Mouse (Mus musculus) hindbrain, embryonic 11.5 days (tissue): ENCODE measurements around the gene Mprip. TPM values are rescaled to one million over a fixed set of nuclear protein-coding genes. Genes with fewer than 3 reads are reported as not detected.

ENCODE experiments used
- ATAC-seq: fragments of 200-750 bp; cut with Nextera tagmentation; 2 replicates; pipeline ENCODE4 v1.8.0; 2017; ENCODE audit warnings: mild to moderate bottlenecking, moderate TSS enrichment, moderate library complexity; ENCODE audit not compliant: low FRiP score
- DNase-seq: peaks from one replicate; pipeline ENCODE4 v3.0.0-alpha.2; 2015; ENCODE audit warnings: low spot score
- H3K27ac ChIP-seq: fragments of 300-500 bp; sonication (generic); 2 replicates; pipeline ENCODE4 v1.5.1; 2014; ENCODE audit warnings: mild to moderate bottlenecking, low read depth, low read length
- H3K27me3 ChIP-seq: fragments of 300-500 bp; sonication (generic); 2 replicates; pipeline ENCODE4 v1.6.1; 2014; ENCODE audit warnings: mild to moderate bottlenecking, low read length, moderate library complexity, mixed read lengths; ENCODE audit not compliant: control insufficient read depth, insufficient read depth
- H3K36me3 ChIP-seq: fragments of 300-500 bp; sonication (generic); 2 replicates; pipeline ENCODE4 v1.6.1; 2014; ENCODE audit warnings: mild to moderate bottlenecking, low read length, moderate library complexity, mixed read lengths; ENCODE audit not compliant: control insufficient read depth, insufficient read depth
- H3K4me1 ChIP-seq: fragments of 300-500 bp; sonication (generic); replicated peaks from 2 replicates; pipeline ENCODE4 v1.6.1; 2014; ENCODE audit warnings: low read length, mixed read lengths; ENCODE audit not compliant: control insufficient read depth, insufficient read depth
- H3K4me2 ChIP-seq: fragments of 300-500 bp; sonication (generic); replicated peaks from 2 replicates; pipeline ENCODE4 v1.6.1; 2014; ENCODE audit warnings: mild to moderate bottlenecking, low read depth, low read length
- H3K4me3 ChIP-seq: fragments of 300-500 bp; sonication (generic); 2 replicates; pipeline ENCODE4 v1.5.1; 2014; ENCODE audit warnings: low read depth, low read length
- H3K9ac ChIP-seq: fragments of 300-500 bp; sonication (generic); 2 replicates; pipeline ENCODE4 v1.6.1; 2014; ENCODE audit warnings: low read depth, low read length
- H3K9me3 ChIP-seq: fragments of 300-500 bp; sonication (generic); 2 replicates; pipeline ENCODE4 v1.6.1; 2016; ENCODE audit warnings: low read length; ENCODE audit not compliant: control insufficient read depth
- WGBS: fragments of 180-500 bp; shearing (Covaris S2); extraction: QIAGEN DNeasy Blood & Tissue Kit; methylation state at CpG from one replicate; pipeline ENCODE4 v1.1.7; 2014; 5-methylcytosine and 5-hydroxymethylcytosine counted together
- polyA plus RNA-seq: library from polyadenylated mRNA; unstranded; fragments of >200 nt; fragmentation: Nextera tagmentation; extraction: Ambion mirVana; gene quantifications from 2 replicates; pipeline ENCODE4 v1.2.1, GENCODE M21; 2014

Gene Mprip
- polyA plus RNA-seq, 1 experiment from 2014 or later, result 49.7 TPM

GRCm38 (mm10) chr11:59810480-59811158 is 149.5 kb downstream of the Mprip start:
- peak overlapping the region; percentile 75 for H3K4me3 ChIP-seq
- no peaks in the 10 kb centered on the region for H3K9me3 ChIP-seq
- DNase-seq, result no peak
- no peaks in the 10 kb centered on the region for H3K36me3 ChIP-seq
- 67% methylated on average over 14 of the region's 14 CpGs for WGBS
- 0 out of 2 replicates have a peak, but pooled peaks have one; percentile 14 for ATAC-seq
- H3K4me1 ChIP-seq, result peaks cover 5% of the 10 kb centered on the region; the same call in 1 of the 2 replicates
- no peaks in the 10 kb centered on the region for H3K27me3 ChIP-seq
- H3K27ac ChIP-seq, result peak overlapping the region; percentile 95; the same call in 1 of the 2 replicates
- H3K4me2 ChIP-seq, result peak overlapping the region; percentile 70
- peak overlapping the region; percentile 97 for H3K9ac ChIP-seq

- DNase-seq (no peak), ATAC-seq (no peak)
- Histone ChIP-seq H3K27ac (no peak overlapping the region), H3K9ac (no peak overlapping the region), H3K36me3 (no peaks in the 10 kb centered on the region), H3K9me3 (no peaks in the 10 kb centered on the region), H3K27me3 (no peaks in the 10 kb centered on the region), H3K4me3 (no peak overlapping the region), H3K4me2 (no peak overlapping the region), H3K4me1 (peaks cover 5% of the 10 kb centered on the region; the same call in 1 of the 2 replicates)
- 77% methylated on average over 4 of the region's 4 CpGs for WGBS
Measured at GRCm38 (mm10) chr11:59811211-59811610, 150.1 kb downstream of the Mprip start.

- Histone ChIP-seq H3K4me3 (no peak overlapping the region), H3K9me3 (no peaks in the 10 kb centered on the region), H3K27ac (no peak overlapping the region), H3K4me1 (peaks cover 5% of the 10 kb centered on the region; the same call in 1 of the 2 replicates), H3K9ac (no peak overlapping the region), H3K4me2 (no peak overlapping the region), H3K36me3 (peaks cover 7% of the 10 kb centered on the region; the same call in 1 of the 2 replicates), H3K27me3 (no peaks in the 10 kb centered on the region)
- DNase-seq (no peak), ATAC-seq (no peak)
- WGBS, result 82% methylated on average over 3 of the region's 3 CpGs
Measured at GRCm38 (mm10) chr11:59813276-59813675, 152.2 kb downstream of the Mprip start.

GRCm38 (mm10) chr11:59814311-59814710 is 153.2 kb downstream of the Mprip start:
- Histone ChIP-seq H3K9me3 (no peaks in the 10 kb centered on the region), H3K36me3 (peaks cover 10% of the 10 kb centered on the region), H3K4me2 (no peak overlapping the region), H3K4me3 (no peak overlapping the region), H3K9ac (no peak overlapping the region), H3K4me1 (no peaks in the 10 kb centered on the region), H3K27me3 (no peaks in the 10 kb centered on the region), H3K27ac (no peak overlapping the region)
- 54% methylated on average over 1 of the region's 1 CpGs for WGBS
- ATAC-seq (no peak), DNase-seq (no peak)

GRCm38 (mm10) chr11:59814936-59815335 is 153.8 kb downstream of the Mprip start:
- no peak for ATAC-seq
- DNase-seq, result no peak
- Histone ChIP-seq H3K36me3 (peaks cover 14% of the 10 kb centered on the region), H3K4me1 (no peaks in the 10 kb centered on the region), H3K4me2 (no peak overlapping the region), H3K9me3 (no peaks in the 10 kb centered on the region), H3K9ac (no peak overlapping the region), H3K4me3 (no peak overlapping the region), H3K27me3 (no peaks in the 10 kb centered on the region), H3K27ac (no peak overlapping the region)
- 93% methylated on average over 6 of the region's 6 CpGs for whole genome bisulfite sequencing

GRCm38 (mm10) chr11:59815482-59816065 is 154.5 kb downstream of the Mprip start:
- no peak for DNase-seq
- Histone ChIP-seq H3K36me3 (peaks cover 19% of the 10 kb centered on the region), H3K4me1 (no peaks in the 10 kb centered on the region), H3K27ac (no peak overlapping the region), H3K4me3 (no peak overlapping the region), H3K9me3 (no peaks in the 10 kb centered on the region), H3K9ac (no peak overlapping the region), H3K4me2 (no peak overlapping the region), H3K27me3 (no peaks in the 10 kb centered on the region)
- no peak for ATAC-seq
- WGBS, result 90% methylated on average over 6 of the region's 6 CpGs

GRCm38 (mm10) chr11:59817916-59818315 is 156.8 kb downstream of the Mprip start:
- no peaks in the 10 kb centered on the region for H3K9me3 ChIP-seq
- no peaks in the 10 kb centered on the region for H3K27me3 ChIP-seq
- H3K4me3 ChIP-seq, result no peak overlapping the region
- no peaks in the 10 kb centered on the region for H3K4me1 ChIP-seq
- ATAC-seq (no peak), DNase-seq (no peak)
- no peak overlapping the region for H3K4me2 ChIP-seq
- 96% methylated on average over 3 of the region's 3 CpGs for WGBS
- no peak overlapping the region for H3K27ac ChIP-seq
- no peak overlapping the region for H3K9ac ChIP-seq
- H3K36me3 ChIP-seq, result peaks cover 22% of the 10 kb centered on the region

GRCm38 (mm10) chr11:59821625-59822024 is 160.5 kb downstream of the Mprip start:
- Histone ChIP-seq H3K9ac (no peak overlapping the region), H3K27me3 (no peaks in the 10 kb centered on the region), H3K27ac (no peak overlapping the region), H3K4me1 (no peaks in the 10 kb centered on the region), H3K9me3 (no peaks in the 10 kb centered on the region), H3K4me2 (no peak overlapping the region), H3K36me3 (peaks cover 26% of the 10 kb centered on the region), H3K4me3 (no peak overlapping the region)
- ATAC-seq (no peak), DNase-seq (no peak)
- 85% methylated on average over 3 of the region's 3 CpGs for WGBS
